ENCODE assay signal across 12 mouse cellular contexts in the genomic region with DNA sequence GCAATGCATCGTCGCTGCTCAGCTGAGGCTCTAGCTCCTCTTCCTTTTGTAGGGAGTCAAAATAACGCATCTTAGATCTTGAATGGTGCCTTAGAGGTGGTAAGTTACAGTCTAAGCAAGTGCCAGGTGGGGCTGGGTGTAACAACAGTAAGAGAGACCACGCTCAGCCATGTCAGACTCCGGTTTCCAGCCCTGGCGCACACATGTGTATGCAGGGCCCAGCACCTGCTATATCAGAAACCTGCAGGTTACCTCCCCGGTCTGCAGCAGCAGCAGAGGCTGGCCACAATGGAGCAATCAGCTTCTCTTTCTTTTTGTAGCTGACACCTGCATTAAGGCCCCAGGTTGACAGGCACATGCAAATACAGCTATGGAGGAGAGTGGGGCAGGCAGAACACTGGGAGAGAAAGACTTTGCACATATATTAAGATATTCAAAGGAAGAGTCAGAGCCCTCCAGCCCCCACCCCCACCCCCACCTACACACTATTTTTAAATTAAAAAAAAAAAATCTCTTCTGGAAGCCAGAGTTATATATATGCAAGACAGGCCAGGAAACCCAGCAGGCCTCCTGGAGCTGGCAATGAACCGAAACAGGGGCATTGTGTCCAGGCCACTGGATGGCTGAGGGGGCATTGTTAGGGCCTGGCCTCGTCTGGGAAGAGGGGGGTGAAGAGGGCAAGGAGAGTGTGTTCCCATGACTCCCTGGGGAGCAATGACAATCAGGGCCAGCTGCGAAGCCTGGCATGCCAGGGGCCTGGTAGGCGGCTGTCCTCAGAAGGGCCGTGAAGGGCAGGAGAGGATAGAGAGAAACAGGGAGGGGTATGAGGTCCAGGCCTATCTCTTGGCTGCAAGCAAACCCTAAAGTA. TPM values are rescaled to one million over a fixed set of nuclear protein-coding genes. Genes with fewer than 3 reads are reported as not detected.
DNase-seq lines count a peak whose midpoint lies in the region; ATAC-seq lines count a peak whose summit lies in the region.
"Had no signal": no experiment of that assay in that cellular context is flagged by ENCODE, and none has a peak within 500 bp of the region (broad histone marks: within the 10 kb centered on the region; RNA-seq: fewer than 3 reads in every experiment).

No protein-coding gene starts in this region.

- no peak overlapping the region for H3K4me3 ChIP-seq in heart, embryonic 13.5 days
- no peak overlapping the region for H3K4me3 ChIP-seq in embryonic facial prominence, embryonic 10.5 days
- no peak overlapping the region for H3K4me3 ChIP-seq in limb, embryonic 12.5 days (replicated peaks)
- H3K4me3 ChIP-seq: heart, adult 2 months had no signal

- WGBS in heart, embryonic 13.5 days: 59% methylated on average over 12 of the region's 12 CpGs
- WGBS in embryonic facial prominence, embryonic 10.5 days: 41% methylated on average over 12 of the region's 12 CpGs
- 50% methylated on average over 12 of the region's 12 CpGs for WGBS in limb, embryonic 12.5 days

- H3K9ac ChIP-seq in heart, embryonic 13.5 days: peak overlapping the region; percentile 52; the same call in 1 of the 2 replicates
- H3K9ac ChIP-seq in limb, embryonic 12.5 days (replicated peaks): peak overlapping the region; percentile 18; the same call in 1 of the 2 replicates

- H3K36me3 ChIP-seq in heart, embryonic 13.5 days: no peaks in the 10 kb centered on the region
- no peaks in the 10 kb centered on the region for H3K36me3 ChIP-seq in embryonic facial prominence, embryonic 10.5 days (replicated peaks)
- H3K36me3 ChIP-seq in limb, embryonic 12.5 days: no peaks in the 10 kb centered on the region

- no peak for DNase-seq in heart, postnatal 4 days
- peak; percentile 32 for DNase-seq in embryonic facial prominence, embryonic 10.5 days (ENCODE audit: low spot score)
- peak; percentile 44 to 46 for DNase-seq in thymus, adult 18-20 months
- no peak for DNase-seq in layer of hippocampus, postnatal 25 days (ENCODE audit: extremely low spot score in 1 of 2, low spot score in 1 of 2)
- DNase-seq in T-cell, adult 2 months (ENCODE audit: low spot score): no peak
- DNase-seq: B cell, adult 2 months; heart, adult 2 months had no signal

- H3K27me3 ChIP-seq in heart, embryonic 13.5 days (replicated peaks): no peaks in the 10 kb centered on the region
- no peaks in the 10 kb centered on the region for H3K27me3 ChIP-seq in embryonic facial prominence, embryonic 10.5 days (replicated peaks; ENCODE audit: low read depth, poor library complexity, severe bottlenecking)
- no peaks in the 10 kb centered on the region for H3K27me3 ChIP-seq in limb, embryonic 12.5 days

- no peak overlapping the region for H3K27ac ChIP-seq in heart, embryonic 13.5 days (replicated peaks)
- peak overlapping the region; percentile 57 for H3K27ac ChIP-seq in embryonic facial prominence, embryonic 10.5 days (replicated peaks)
- H3K27ac ChIP-seq in limb, embryonic 12.5 days: no peak overlapping the region
- H3K27ac ChIP-seq: heart, adult 2 months; kidney, postnatal 0 days had no signal

- no peak for ATAC-seq in heart, embryonic 13.5 days (ENCODE audit: extremely low read depth, insufficient number of reproducible peaks, low FRiP score, low TSS enrichment)
- no peak for ATAC-seq in limb, embryonic 12.5 days (ENCODE audit: insufficient number of reproducible peaks, insufficient read depth, low FRiP score, low TSS enrichment, low read depth)
- ATAC-seq in cerebellum, adult (ENCODE audit: insufficient number of reproducible peaks, low FRiP score, low TSS enrichment): no peak

- no peak overlapping the region for H3K4me2 ChIP-seq in heart, embryonic 13.5 days
- H3K4me2 ChIP-seq in limb, embryonic 12.5 days: no peak overlapping the region

- no peaks in the 10 kb centered on the region for H3K9me3 ChIP-seq in heart, embryonic 13.5 days
- H3K9me3 ChIP-seq in embryonic facial prominence, embryonic 10.5 days: no peaks in the 10 kb centered on the region
- no peaks in the 10 kb centered on the region for H3K9me3 ChIP-seq in limb, embryonic 12.5 days

- peaks cover 18% of the 10 kb centered on the region for H3K4me1 ChIP-seq in heart, embryonic 13.5 days
- peaks cover 21% of the 10 kb centered on the region for H3K4me1 ChIP-seq in embryonic facial prominence, embryonic 10.5 days
- H3K4me1 ChIP-seq in limb, embryonic 12.5 days (replicated peaks): peaks cover 13% of the 10 kb centered on the region

RNA-seq across cellular contexts. Expression of gene E2f1, which starts 7.4 kb away (rescaled TPM):
- 15.5 and 17.8 TPM in 2 replicates for polyA plus RNA-seq in heart, embryonic 13.5 days (2015; fragmentation: Nextera tagmentation; extraction: Ambion mirVana)
- 10 to 100 TPM; 32.3 to 35.6 TPM for total RNA-seq in heart, postnatal 4 days (2021)
- 25.2 and 26.0 TPM in 2 replicates for polyA plus RNA-seq in embryonic facial prominence, embryonic 10.5 days (2016; fragmentation: Nextera tagmentation; extraction: Ambion mirVana)
- polyA plus RNA-seq in limb, embryonic 12.5 days (2016; fragmentation: Nextera tagmentation; extraction: Ambion mirVana): 25.5 and 28.8 TPM in 2 replicates
- 1 to 10 TPM; 5.8 to 5.9 TPM for total RNA-seq in layer of hippocampus, postnatal 25 days (2021)

RNA-seq across cellular contexts. Expression of gene Necab3, which starts 18.4 kb away (rescaled TPM):
- polyA plus RNA-seq in heart, embryonic 13.5 days (2015; fragmentation: Nextera tagmentation; extraction: Ambion mirVana): 1.0 and 1.4 TPM in 2 replicates
- total RNA-seq in heart, postnatal 4 days (2021): 1 to 10 TPM in 1 of 2 experiments, under 1 TPM in 1; 0.81 to 1.8 TPM
- polyA plus RNA-seq in embryonic facial prominence, embryonic 10.5 days (2016; fragmentation: Nextera tagmentation; extraction: Ambion mirVana): 3.2 and 3.6 TPM in 2 replicates
- polyA plus RNA-seq in limb, embryonic 12.5 days (2016; fragmentation: Nextera tagmentation; extraction: Ambion mirVana): 4.4 and 4.7 TPM in 2 replicates
- 10 to 100 TPM; 27.4 to 29.8 TPM for total RNA-seq in layer of hippocampus, postnatal 25 days (2021)

RNA-seq across cellular contexts. Expression of gene Actl10, which starts 25.5 kb away (rescaled TPM):
- 0.09 TPM in 2 replicates for polyA plus RNA-seq in heart, embryonic 13.5 days (2015; fragmentation: Nextera tagmentation; extraction: Ambion mirVana)
- total RNA-seq in heart, postnatal 4 days (2021): under 1 TPM in 1 of 2 experiments, not detected in 1; 0.17 TPM
- 0.19 and 0.33 TPM in 2 replicates for polyA plus RNA-seq in embryonic facial prominence, embryonic 10.5 days (2016; fragmentation: Nextera tagmentation; extraction: Ambion mirVana)
- polyA plus RNA-seq in limb, embryonic 12.5 days (2016; fragmentation: Nextera tagmentation; extraction: Ambion mirVana): 0.18 and 0.55 TPM in 2 replicates
- total RNA-seq in layer of hippocampus, postnatal 25 days (2021): not detected
- total RNA-seq: heart, adult 2 months; left cerebral cortex, postnatal 10 days had no signal
- polyA plus RNA-seq: heart, adult 2 months; kidney, postnatal 0 days had no signal

RNA-seq across cellular contexts. Expression of gene Pxmp4, which starts 26.4 kb away (rescaled TPM):
- polyA plus RNA-seq in heart, embryonic 13.5 days (2015; fragmentation: Nextera tagmentation; extraction: Ambion mirVana): 24.4 and 25.2 TPM in 2 replicates
- 10 to 100 TPM; 14.5 to 20.4 TPM for total RNA-seq in heart, postnatal 4 days (2021)
- polyA plus RNA-seq in embryonic facial prominence, embryonic 10.5 days (2016; fragmentation: Nextera tagmentation; extraction: Ambion mirVana): 11.6 and 13.8 TPM in 2 replicates
- polyA plus RNA-seq in limb, embryonic 12.5 days (2016; fragmentation: Nextera tagmentation; extraction: Ambion mirVana): 14.8 and 16.0 TPM in 2 replicates
- 10 to 100 TPM; 11.4 to 13.2 TPM for total RNA-seq in layer of hippocampus, postnatal 25 days (2021)

RNA-seq across cellular contexts. Expression of gene 1700003F12Rik, which starts 30.2 kb away (rescaled TPM):
- polyA plus RNA-seq in heart, embryonic 13.5 days (2015; fragmentation: Nextera tagmentation; extraction: Ambion mirVana): 0.29 TPM in 1 of 2 replicates, not detected in the other
- total RNA-seq in heart, postnatal 4 days (2021): under 1 TPM in 1 of 2 experiments, not detected in 1; 0.81 TPM
- polyA plus RNA-seq in embryonic facial prominence, embryonic 10.5 days (2016; fragmentation: Nextera tagmentation; extraction: Ambion mirVana): 1.3 and 2.9 TPM in 2 replicates
- polyA plus RNA-seq in limb, embryonic 12.5 days (2016; fragmentation: Nextera tagmentation; extraction: Ambion mirVana): 1.1 and 1.3 TPM in 2 replicates
- under 1 TPM; 0.81 to 0.94 TPM for total RNA-seq in layer of hippocampus, postnatal 25 days (2021)
- total RNA-seq: heart, adult 2 months had no signal

Comparison
In these comparisons a context has a peak if more than half of its experiments do, and no peak if none do; other contexts are left out.
1. DNase-seq: peak in embryonic facial prominence, embryonic 10.5 days (single experiment) and thymus, adult 18-20 months (2 of 2); none in heart, postnatal 4 days (single experiment), layer of hippocampus, postnatal 25 days (0 of 2) and T-cell, adult 2 months (single experiment).